Mouse (Mus musculus) retina, postnatal 1 day (tissue): ENCODE measurements around the gene 4930402H24Rik.
A peak's percentile ranks its signal among the peaks of the same experiment; 100 is the strongest.

Experiments
- DNase-seq: peaks from one replicate; pipeline ENCODE4 v3.0.0-alpha.2; 2012

Gene 4930402H24Rik

DNA sequence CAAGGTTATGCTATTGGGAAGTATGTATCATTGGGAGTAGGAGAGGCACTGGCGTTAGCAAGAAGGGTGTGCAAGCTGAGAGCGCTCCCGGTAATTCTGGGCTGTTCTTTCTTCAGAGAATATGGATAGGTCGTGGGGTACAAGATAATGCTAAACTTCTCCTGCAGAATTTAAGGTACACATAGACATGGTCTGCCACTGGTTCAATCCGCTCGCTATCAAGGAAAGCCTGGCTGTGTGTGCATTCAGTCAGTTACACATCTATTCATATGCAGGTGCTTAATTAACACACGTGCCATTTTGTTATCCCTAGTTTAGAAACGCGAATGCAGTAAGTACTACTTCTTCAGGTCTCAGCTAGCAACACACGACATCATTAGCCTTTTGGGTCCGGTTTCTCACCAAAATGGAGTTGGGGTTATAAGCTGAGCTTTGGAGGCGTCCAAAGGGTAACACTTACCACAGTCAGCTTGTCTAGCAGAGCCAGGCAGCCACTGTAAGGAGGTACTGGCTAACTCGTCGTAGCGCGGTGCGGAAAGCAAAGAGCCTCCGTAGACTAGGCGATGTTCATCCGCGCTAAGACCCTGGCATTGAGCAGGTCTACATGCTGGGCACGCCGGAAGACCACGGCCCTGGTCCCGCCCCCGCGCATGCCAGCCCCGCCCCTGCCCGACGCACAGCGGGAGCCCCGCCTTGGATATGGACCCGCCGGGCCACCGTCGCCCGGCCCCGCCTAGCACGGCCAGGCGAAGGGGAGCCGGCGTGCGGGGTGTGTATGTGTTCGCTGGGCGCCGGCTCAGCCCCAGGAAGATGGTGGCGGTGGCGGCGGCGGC is at the start of gene 4930402H24Rik, which contains the start of gene Atrn:
TSS of gene 4930402H24Rik (minus strand) at position 656 of the 833 bp plus-strand sequence.
TSS of gene Atrn (plus strand) at position 745 of the 833 bp plus-strand sequence.
- peak; percentile 96 for DNase-seq

DNA sequence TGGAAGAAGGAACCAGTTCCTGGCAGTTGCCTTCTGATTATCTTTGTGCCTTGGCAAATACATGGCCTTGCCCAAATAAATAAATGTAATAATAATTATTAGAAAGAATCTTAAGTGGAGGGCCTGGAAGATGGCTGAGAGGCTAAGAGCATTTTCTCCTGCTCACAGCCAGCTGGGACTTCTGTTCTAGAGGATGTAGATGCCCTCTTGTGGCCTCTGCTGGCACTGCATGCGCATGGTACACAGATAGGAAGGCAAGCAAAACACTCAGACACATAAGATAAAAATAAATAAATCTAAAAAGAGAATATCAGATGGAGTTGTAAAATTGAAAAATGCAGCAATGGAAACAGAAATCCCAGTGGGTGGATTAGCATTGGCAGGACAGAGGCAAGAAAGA is 44.3 kb upstream of the 4930402H24Rik start:
- DNase-seq = peak; percentile 82

DNA sequence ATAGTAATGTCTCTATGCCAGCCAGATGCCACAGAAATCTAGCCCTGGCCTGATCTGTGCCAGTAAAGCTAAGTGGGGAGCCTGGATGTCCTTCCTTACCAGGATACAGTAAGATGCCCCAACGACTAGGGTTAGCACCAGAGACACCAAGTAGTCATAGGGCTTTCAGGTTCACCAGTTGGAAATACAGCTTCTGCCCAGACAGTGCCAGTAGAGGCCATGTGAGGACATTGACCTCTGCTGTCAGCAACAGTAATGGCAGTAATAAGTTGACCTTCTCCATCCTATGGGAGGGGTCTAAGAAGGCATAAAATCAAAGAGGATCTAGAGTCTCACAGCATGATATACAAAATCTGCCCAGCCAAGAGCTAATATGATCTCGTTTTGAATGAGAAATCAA is 43.6 kb upstream of the 4930402H24Rik start:
- DNase-seq = no peak

DNA sequence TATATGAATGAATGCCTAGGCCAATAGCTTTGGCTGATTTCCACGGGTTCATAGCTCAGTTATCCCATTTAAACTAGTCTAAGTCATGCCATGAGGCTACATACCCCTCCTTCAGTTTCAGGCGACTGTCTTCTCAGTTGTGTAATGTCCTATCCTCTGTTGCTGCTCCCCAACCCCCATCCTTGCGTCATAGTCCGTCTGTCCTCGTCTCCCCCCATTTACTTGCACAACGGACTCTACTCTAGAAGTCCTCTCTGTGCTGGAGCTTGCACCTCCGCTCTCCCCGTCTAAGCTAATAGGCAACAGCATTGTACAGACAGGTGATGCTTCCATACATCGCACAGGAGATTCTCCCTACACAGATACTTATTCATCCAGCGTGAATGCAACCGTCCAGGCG is 26.7 kb upstream of the 4930402H24Rik start:
- no peak for DNase-seq

DNA sequence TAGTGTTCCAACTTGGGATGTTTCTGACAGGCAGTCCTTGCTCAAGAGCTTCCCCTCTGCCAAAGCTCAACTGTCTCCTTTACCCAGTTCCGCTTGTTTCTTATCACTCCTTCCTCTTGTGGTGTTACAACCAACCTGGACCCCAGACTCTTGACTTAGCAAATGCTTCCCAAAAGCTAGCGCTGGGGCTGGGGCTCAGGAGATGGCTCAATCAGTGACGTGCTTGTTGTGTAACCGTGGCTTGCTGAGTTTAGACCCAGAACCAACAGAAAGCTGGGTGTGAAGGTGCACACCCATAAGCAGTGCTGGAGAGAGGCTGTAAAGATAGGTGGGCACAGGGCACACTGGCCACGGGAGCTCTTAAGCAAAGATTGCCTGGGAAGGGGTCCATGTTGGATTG is 23.8 kb upstream of the 4930402H24Rik start:
- DNase-seq = no peak

DNA sequence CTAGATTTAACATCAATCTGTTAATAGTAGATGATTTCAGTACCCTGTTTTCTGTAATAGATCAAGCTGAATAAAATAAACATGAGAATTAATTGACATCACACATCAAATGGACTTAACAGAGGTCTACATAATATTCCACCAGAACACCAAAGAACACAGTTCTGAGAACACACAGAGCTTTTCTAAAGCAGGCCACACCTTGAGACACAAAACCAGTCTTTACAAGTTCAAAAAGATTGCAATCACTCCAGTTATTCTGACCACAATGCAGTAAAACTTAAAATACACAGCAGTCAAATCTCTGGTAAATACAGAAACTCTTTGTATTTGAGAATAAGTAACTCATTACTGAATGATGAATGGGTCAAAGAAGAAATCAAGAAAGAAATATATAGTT is 22.3 kb upstream of the 4930402H24Rik start:
- no peak for DNase-seq

DNA sequence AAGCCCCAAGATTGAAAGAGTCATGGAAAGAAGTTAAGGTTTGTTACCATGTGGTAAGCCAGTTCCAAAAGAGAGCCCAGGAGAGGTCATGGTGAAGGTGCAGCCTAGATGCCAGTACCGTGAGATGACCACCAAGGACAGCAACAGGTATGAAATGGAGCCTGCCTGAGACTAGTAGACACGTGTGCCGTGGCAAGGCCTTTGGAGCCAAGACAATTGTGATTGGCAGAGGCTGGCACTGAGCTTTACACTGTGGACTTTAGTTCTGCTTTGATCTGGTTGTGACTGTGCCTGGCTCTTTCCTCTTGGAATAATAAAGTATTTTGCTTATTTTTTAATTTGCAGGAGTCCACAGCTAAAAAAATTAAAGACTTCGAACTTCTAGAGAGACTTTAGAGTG is 21.8 kb upstream of the 4930402H24Rik start:
- DNase-seq = no peak

DNA sequence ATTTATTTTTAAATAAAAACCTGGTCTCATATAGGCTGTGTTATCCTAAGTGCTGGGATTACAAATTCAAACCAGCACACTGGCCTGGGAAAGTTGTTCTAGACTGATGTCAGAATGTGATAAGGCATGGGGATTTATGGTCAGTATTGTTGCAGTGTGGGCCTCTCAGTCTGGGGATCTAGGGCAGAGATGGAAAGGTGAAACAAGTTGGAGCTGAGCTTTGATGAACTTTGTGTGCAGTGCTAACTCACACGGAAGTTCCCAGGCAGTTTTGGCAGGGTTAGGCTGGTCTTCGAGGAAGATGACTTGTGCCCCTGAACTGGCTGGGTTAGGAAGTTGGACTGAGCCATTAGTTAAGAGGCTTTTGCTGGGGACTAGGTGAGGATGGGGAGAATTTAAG is 18.7 kb upstream of the 4930402H24Rik start:
- DNase-seq = no peak

DNA sequence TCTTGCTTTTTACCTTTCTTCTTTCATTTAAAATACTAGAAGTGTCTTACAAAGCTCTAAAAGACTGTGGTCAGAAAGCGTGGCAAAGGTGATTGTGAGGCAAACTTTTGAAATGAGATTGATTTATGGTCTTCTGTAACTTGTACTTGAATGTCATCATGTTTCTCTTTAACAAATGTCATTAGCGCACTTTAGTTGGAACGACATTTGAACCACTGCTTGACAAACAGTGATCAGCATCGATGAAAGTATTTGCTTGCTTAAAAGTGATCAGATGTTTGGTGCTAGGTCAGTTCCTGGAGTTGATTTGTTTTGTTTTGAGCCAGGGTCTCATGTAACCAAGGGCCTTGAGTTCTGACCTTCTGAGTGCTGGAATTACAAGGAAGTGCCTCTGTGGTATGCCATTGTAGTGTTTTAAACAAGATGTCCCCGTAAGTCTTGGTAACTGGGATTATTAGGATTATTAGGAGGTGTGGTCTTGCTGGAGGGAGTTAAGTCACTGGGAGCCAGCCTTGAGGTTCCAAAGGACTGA is 12.9 kb upstream of the 4930402H24Rik start:
- DNase-seq = no peak

DNA sequence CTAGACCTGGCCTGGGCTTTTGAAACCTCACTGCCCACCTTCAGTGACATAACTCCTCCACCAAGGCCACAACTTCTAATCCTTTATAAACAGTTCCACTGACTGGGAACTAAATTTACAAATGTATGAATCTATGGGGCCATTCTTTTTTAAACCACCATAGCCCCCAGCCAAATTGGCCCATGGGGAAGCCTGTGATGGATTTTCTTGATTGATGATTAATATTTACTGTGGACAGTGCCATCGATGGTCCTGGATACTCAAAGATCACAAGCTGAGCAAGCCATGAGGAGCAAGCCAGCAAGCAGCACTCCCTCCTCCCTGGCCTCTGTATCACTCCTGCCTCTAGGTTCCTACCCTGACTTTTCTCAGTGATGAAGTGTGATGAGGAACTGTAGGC is 11.5 kb upstream of the 4930402H24Rik start:
- DNase-seq = no peak

DNA sequence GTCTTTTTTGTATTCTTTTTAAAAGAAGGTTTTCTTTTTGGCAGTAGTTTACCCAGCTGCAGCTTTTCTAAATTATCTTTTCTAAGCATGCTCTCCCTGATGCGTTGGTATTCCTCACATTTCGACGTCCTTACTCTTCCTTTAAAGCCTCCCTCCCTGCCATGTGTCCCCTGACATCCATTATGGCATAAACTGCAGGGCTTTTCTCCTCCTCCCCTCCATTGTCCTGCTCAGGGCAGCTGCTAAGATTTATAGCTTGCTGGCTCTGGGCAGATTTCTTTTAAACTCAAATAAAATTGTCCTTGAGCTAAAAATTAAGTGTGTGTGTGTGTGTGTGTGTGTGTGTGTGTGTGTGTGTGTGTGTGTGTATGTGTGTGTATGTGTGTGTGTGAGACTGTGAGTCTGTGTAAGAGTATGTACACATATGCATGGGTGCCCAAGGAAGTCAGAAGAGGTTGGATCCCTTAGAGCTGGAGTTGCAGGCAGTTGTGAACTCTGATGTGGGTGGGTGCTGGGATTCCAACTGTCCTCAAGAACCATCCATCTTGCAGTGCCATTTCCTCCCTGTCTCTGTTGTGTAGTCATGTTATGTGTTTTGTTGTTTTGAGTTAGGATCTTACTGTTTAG is 10.4 kb upstream of the 4930402H24Rik start:
- DNase-seq = no peak

DNA sequence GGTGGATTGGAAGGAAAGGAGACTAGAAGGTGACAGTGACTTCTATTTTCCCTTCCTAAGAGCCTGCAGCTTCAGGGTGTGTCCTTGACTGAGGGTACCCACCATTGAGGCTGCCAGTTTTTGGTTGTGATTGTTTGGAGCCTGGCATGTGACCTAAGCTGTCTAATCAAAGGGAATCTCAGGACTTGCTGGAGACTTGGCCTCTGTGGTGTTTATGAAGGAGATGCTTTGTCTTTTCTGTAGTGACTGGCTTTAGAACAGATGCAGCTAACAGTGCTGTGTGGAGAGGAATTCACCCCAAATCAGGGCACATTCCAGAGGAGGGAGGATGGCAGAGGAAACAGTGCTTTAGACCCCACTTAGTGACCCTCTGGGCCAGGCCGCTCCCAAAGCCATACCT is 8.7 kb upstream of the 4930402H24Rik start:
- no peak for DNase-seq

DNA sequence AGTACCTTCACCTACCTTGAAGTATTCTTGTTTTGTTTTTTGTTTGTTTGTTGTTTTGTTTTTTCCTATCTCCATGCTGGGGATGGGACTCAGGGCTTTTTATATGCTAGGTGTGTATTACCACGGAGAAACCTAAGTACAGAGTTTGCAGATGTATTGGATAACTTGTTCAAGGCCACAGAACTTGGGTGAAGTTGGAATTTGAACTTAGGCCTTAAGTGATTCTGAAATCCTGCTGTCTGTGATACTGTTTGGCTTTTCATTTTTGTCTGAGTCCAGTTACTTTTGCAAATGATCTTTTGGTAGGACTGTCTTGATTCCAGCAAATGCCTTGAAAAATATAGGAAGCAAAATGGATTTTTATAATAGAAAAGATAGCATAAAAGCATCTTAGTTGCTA is 5.5 kb upstream of the 4930402H24Rik start:
- no peak for DNase-seq

DNA sequence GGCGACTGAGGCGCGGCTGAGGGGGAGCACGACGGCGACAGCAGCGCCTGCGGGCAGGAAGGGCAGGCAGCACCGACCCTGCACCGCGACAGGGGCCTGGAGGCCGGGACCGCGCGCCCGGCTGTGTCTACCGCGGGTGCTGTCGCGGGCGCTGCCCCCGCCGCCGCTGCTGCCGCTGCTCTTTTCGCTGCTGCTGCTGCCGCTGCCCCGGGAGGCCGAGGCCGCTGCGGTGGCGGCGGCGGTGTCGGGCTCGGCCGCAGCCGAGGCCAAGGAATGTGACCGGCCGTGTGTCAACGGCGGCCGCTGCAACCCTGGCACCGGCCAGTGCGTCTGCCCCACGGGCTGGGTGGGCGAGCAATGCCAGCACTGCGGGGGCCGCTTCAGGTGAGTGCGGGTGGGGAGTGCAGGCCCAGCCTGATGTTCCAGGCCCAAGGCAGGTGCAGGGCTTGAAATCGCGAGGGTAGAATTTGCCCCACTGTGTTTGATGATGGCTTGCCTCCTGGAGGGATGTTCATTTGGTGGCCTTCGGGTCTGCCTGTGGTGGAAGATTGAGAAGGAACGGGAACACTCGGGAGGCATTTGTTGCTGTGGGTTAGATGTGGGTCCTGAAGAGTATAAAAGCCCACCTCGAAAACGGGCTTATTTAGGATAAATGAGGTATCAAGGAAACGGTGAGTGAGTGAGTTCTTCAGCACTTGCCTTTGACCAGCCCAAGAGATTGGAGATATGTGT is 544 bp upstream of the 4930402H24Rik start:
- DNase-seq = no peak

DNA sequence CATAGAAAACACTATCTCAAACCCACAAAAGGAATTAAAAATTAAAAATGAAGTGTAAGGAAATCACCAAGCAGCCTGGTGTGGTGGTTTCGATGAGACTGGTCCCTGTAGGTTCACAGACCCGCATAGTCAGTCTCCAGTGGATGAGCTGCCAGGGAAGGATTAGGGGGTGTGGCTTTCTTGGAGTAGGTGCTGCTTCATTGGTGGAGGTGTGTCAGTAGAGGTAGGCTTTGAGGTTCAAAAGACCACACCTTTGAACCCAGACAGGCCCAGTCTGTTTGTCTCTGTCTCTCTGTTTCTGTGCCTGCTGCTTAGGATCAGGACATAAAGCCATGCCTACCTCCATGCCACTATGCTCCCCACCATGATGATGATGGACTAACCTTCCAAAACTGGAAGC is 7.4 kb downstream of the 4930402H24Rik start:
- no peak for DNase-seq

DNA sequence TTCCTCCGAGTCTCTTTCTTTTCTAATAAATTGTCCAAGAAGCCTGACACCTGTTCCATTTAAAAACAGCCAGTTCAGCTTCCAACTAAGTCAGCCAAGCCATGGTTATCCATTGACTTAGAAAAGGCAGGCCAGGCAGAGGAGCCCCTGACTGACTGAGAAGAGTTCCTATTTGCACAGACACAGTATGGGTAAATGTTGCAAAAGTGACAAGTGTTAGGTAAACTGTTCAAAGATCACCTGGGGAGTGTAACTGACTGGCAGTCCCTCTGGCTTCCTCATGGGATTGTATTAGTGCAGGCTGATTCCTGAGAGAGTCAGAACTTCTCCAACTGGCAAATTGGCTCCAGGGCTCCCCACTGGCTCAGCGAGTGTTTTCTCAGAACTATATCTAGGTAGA is 8.3 kb downstream of the 4930402H24Rik start:
- no peak for DNase-seq

DNA sequence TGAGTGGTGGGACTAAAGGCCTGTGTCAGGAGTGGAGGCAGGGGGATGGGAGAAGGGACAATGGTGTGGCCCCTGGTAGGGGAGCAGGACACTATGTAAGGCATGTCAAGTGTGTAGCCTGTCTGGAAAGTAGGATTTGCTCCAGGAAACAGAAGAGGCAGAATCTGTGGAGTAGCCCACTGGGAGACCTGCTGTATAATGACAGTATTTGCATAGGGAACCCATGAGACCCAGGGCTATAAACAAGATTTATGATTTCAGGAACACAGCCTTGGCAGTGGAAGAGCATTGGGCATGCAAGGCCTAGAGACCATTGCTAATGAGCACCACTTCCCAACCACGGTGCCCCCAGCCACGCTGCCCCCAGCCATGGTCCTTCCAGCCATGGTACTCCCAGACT is 9.3 kb downstream of the 4930402H24Rik start:
- DNase-seq = no peak

DNA sequence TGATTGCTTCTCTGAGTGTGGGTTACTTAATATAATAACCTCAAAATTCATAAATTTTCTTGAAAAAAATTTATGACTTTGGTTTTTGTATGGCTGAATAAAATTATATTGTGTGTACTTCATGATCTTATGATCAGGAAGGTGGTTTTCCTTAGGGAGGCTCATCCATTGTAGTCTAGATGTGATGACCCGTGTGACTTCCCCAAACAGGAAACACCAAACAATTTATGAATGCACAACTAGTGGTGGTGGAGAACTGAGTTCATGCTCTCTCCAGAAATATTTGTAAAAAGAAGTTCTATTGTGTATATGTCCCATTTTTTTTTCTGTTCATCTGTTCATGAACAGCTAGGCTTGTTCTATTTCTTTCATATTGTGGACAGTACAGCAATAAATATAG is 18.8 kb downstream of the 4930402H24Rik start:
- DNase-seq = no peak

DNA sequence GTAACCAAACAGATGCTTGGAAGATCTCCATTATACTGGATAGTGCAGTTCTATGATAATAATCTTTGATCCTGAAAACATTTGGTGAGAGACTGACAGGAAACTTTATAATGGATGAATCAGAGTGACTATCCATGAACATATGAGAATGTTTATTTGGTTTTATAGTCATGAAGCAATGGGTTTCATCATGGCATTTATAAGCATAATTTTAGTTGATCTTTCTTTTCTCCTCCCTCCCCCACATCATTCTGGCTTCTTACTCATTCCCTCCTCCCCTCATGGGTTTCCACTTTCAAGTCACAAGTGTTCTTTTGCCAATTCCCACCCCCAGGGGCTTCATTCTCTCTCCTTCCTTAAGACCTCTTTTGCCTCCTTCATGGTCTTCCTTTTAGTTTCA is 19.2 kb downstream of the 4930402H24Rik start:
- no peak for DNase-seq

DNA sequence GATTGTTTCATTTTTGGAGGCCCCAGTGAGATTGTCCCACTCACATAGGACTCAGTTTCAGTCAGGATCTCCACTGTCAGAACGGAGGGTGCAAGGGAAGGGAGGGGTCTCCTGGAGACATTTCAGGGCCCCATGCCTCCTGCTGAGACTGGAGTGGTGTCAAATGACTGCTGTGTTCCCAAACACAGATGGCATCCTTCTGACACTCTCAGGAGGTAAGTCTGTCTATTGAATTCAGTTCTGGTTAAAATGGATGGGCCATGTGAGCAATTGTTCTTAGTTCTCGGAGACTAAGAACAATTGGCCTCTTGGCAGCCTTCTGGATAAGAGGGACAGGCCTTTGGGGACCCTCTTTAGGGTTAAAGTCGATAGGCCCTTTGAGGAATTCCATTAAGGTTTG is 28.8 kb downstream of the 4930402H24Rik start:
- no peak for DNase-seq

DNA sequence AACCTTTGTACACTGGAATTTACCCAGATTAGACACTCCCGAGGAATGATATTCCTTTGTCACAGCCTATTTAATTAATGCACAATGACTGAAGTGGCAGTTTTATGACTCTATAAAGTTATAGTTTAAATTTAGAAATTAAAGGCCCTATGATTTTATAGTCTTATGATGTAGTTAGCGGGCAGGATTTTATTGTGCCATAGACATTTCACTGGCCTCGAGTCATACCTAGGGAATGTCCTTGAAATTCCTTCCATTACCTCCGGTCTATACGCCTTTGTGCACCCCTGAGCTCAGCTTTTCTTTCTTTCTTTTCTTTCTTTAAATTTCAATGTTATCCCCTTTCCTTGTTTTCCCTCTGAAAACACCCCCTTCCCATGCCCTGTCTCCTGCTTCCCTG is 35.3 kb downstream of the 4930402H24Rik start:
- DNase-seq = no peak

DNA sequence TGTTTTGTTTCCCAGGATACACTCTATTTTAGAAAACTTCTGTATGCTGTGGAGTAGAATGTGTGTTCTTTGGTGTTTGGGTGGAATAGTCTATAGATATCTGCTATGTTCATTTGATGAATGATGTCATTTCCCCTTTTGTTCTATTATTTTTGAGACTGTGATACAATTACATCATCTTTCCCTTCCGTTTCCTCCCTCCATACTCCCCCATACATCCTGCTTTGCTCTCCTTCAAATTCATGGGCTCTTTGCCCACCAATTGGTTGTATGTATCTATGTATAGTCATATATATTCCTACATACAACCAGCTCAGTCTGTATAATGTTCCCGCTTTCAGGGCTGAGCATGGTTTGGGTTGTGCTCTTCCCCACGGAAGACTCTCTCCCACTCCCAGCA is 44.1 kb downstream of the 4930402H24Rik start:
- DNase-seq = no peak

DNA sequence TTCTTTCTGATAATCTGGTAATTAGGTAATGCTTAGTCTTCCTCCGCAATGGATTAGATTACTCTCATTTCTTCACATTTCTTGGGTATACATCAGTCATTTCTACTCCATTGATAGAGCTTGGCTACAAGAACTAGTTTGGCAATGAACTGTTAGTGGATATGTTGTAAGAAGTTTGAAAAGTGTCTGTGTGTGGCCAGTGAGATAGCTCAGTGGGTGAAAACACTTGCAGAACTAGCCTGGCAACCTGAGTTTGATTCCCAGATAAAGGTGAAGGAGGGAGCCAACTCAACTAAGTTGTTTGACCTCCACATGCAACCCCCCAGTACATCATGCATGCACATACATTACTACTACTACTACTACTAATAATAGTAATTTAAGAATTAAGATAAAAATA is 53.2 kb downstream of the 4930402H24Rik start:
- DNase-seq = no peak
